Mouse (Mus musculus) embryo, embryonic 9.5 days (tissue): Measurements from ENCODE around the gene Tnrc18.
"Not testable (repeated sequence)": the region's sequence is repeated elsewhere in the genome, so short reads cannot be mapped to it uniquely, and the experiment has no call there.

Experiments used
- DNase-seq: peaks from one replicate; pipeline ENCODE4 v3.0.0-alpha.2; 2017; ENCODE audit errors: extremely low spot score

Tnrc18 gene

DNA sequence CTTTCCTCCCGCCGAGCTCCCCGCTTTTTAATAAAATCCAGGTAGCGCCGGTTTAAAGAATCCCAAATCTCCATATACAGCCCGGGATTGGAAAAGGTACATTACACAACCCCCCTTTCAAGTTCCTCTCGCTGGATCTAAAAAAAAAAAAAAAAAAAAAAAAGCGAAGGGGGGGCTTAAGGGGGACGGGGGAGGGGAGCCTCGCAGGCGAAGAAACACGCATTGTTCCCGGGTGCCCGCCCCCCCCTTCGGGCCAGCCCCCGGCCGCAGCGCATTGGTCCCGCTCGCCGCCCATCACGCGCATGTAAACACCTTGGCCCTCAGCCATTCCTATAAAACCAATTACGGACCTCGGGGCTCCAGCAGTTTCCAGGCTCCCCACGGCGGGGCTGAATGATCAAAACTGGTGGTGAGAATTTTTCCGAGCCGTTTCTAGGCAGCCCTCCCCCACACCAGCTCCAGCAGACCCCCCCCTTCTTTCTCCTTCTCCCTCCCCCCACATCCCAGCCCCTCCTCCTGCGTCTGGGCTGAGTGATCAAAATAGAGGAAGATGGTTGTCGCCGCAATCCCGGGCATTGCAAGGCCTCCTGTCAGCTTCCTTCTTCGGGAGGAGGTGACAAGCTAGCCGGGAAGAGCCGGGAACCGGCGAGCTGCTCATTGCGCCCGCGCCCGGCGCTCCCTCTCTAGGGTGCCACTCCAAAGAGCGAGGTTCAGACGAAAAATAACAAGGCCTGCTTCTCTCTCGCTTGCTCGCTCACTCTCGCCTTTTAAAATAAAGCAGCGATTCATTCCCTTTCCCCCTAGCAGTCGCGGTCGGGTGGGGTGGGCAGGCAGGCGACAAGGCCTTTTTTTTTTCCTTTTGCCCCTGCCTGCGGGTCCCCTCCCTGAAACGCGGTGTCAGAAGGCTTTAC, at the start of gene Tnrc18:
TSS of gene Tnrc18 (minus strand) at position 139 of the 911 bp plus-strand sequence.
- peak; percentile 100 for DNase-seq

GRCm38 (mm10) chr5:142857763-142858229, 40.3 kb upstream of the Tnrc18 start:
- DNase-seq: no peak

DNA sequence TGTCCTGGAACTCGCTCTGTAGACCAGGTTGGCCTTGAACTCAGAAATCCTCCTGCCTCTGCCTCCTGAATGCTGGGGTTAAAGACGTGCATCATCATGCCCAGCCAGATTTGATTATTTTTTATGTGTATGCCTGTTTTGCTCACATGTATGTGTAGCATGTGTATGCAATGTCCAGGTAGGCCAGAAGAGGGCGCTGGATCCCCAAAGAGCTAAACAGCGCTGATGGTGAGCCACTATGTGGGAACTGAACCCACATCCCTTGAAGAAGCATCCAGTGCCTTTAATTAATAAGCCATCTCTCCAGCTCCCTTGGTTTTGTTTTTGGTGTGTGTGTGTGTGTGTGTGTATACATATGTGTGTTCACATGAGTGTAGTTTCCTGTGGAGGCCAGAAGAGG, 38.9 kb upstream of the Tnrc18 start:
- DNase-seq: no peak

GRCm38 (mm10) chr5:142854877-142855276, 37.4 kb upstream of the Tnrc18 start:
- DNase-seq: peak; percentile 53

DNA sequence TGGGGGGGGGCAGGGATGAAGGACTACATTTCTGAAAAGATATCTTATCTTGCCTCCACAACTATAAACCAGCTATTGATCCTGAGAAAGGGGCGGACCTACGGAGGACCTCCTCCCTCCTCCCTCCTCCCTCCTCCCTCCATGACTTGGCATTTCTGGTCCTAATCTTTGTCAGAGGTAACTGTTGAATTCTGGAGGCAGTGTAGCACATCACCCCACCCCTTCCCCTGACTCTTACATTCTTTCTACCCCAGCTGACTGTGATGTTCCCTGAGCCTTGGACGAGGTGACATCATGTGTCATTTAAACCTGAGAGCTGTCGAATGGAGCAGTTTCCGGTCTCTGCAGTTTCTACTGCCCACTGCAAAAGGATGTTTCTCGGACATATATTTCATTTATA, 36.1 kb upstream of the Tnrc18 start:
- DNase-seq: no peak

DNA sequence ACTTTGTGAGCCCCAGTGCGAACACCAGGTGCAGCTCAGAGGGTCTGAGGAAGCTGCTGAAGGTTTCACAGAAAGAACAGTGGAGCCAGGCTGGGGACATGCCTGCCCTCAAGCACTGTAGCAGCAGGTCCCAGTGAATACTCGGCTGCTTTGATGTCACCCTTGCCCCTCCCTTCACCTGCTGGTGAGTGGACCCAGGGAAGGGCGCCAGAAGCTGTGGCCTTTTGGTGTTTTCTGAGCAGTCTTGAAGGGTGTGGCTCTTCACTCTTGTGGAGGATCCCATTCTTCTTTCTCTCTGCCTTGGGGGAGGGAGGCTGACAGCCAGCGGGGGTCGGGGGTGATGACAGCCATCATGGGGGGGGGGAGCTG, 34.2 kb upstream of the Tnrc18 start:
- no peak for DNase-seq

- DNase-seq: no peak
Observed at GRCm38 (mm10) chr5:142850916-142851680, 33.6 kb upstream of the Tnrc18 start.

- DNase-seq: no peak
Observed at GRCm38 (mm10) chr5:142850476-142850875, 33.0 kb upstream of the Tnrc18 start.

DNA sequence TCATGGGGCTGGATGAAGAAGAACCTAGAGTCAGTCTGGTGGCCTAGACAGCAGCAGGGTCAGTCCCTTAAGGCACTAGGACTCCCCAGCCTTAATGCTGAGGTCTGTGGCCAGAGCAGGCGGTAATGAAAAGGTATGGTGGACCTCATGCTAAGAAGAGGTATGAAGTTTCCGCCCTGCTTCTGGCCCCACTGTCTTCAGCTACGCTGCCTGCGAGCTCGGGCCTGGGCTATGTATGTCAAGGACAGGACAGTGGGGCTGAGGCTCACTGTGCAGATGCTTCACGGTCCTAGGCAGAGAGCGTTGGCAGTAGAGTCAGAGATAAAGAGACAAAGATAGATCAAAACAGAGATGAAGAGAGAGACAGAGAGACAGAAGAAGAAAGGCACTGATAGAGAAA, 31.4 kb upstream of the Tnrc18 start:
- DNase-seq: no peak

- DNase-seq: no peak
Observed at GRCm38 (mm10) chr5:142848149-142848548, 30.7 kb upstream of the Tnrc18 start.

- DNase-seq: no peak
Observed at GRCm38 (mm10) chr5:142844467-142844866, 27.0 kb upstream of the Tnrc18 start.

- peak; percentile 62 for DNase-seq
Observed at GRCm38 (mm10) chr5:142842137-142842642, 24.7 kb upstream of the Tnrc18 start.

- no peak for DNase-seq
Observed at GRCm38 (mm10) chr5:142841372-142842136, 24.1 kb upstream of the Tnrc18 start.

DNA sequence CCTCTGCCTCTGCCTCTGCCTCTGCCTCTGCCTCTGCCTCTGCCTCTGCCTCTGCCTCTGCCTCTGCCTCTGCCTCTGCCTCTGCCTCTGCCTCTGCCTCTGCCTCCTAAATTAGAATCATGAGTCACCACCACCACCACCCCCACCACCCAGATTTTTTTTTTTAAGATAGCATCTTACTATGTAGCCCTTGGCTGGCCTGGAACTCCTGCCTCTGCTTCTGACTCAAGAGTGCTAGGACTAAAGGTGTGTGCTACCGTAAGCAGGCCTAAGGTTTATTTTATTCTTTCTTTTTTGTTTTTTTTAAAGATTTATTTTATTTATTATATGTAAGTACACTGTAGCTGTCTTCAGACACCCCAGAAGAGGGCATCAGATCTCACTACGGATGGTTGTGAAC, 20.0 kb upstream of the Tnrc18 start:
- DNase-seq: not testable (repeated sequence)

GRCm38 (mm10) chr5:142836891-142837290, 19.4 kb upstream of the Tnrc18 start:
- no peak for DNase-seq

GRCm38 (mm10) chr5:142833646-142834438, 16.4 kb upstream of the Tnrc18 start:
- no peak for DNase-seq

GRCm38 (mm10) chr5:142826131-142826530, 8.7 kb upstream of the Tnrc18 start:
- no peak for DNase-seq

DNA sequence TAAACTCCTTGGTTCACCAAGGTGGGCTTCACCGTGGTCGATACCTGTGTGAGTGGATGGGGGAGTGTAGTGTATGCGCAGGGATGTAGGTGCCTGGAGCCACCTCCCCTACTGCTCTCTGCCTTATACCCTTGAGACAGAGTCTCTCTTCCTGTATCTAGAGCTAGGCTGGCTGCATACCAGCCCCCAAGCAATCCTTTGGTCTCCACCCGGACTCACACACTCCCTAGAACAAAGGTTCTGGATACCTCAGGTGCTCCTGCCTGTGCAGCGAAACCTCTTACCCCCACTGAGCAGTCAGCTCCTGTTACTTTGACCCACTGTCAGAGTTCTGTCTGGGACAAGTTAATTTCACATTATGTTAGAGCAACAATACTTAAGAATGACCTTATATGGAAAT, 8.2 kb upstream of the Tnrc18 start:
- DNase-seq: no peak

DNA sequence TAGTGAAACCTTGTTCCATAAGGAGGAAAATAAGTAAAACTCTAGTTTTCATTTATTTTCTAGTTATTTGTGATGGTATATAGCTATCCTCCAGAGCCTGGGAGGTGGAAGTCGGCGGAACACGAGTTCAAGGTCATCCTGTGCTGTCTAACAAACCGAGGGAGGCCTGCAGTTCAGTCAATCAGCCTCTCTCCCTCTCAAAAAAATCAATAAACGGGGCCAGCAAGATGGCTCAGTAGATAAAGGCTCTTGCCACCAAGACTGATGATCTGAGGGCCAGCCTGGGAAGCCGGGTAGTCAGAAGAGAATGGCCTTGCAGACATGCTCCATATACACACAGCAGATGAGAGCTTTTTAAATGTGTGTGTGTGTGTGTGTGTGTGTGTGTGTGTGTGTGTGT, 6.6 kb upstream of the Tnrc18 start:
- DNase-seq: peak; percentile 59

GRCm38 (mm10) chr5:142823096-142824062, 5.9 kb upstream of the Tnrc18 start:
- DNase-seq: peak; percentile 92
